Mouse (Mus musculus): ENCODE measurements around the gene Tex10.
"Not testable (repeated sequence)": the region's sequence is repeated elsewhere in the genome, so short reads cannot be mapped to it uniquely, and the experiment has no call there.

The Tex10 gene

GRCm38 (mm10) chr4:48405724-48406491 lies 67.4 kb downstream of the Tex10 start:
- not testable (repeated sequence) for DNase-seq (ENCODE audit: inconsistent age in 2 of 2, low spot score in 1 of 2)

- DNase-seq (ENCODE audit: inconsistent age in 2 of 2, low spot score in 1 of 2): no peak
These were observed 70.1 kb downstream of the Tex10 start for GRCm38 (mm10) chr4:48403066-48403640.

- no peak for DNase-seq (ENCODE audit: inconsistent age in 2 of 2, low spot score in 1 of 2)
These were observed 76.3 kb downstream of the Tex10 start for GRCm38 (mm10) chr4:48396949-48397348.

GRCm38 (mm10) chr4:48382506-48382905 lies 90.8 kb downstream of the Tex10 start:
- DNase-seq (ENCODE audit: inconsistent age in 2 of 2, low spot score in 1 of 2): peak in 1 of 2 experiments; percentile 67

- DNase-seq (ENCODE audit: inconsistent age in 2 of 2, low spot score in 1 of 2): peak; percentile 63 to 91
These were observed 92.3 kb downstream of the Tex10 start for GRCm38 (mm10) chr4:48380940-48381339.
